Mouse (Mus musculus) lung, embryonic 16.5 days (tissue): ENCODE measurements around the gene Glis3. TPM values are rescaled to one million over a fixed set of nuclear protein-coding genes. Genes with fewer than 3 reads are reported as not detected.

Experiments
- ATAC-seq: fragments of 200-750 bp; cut with Nextera tagmentation; 2 replicates; pipeline ENCODE4 v1.8.0; 2017; ENCODE audit warnings: low read depth, mild to moderate bottlenecking, moderate library complexity
- H3K27ac ChIP-seq: fragments of 300-500 bp; sonication (generic); 2 replicates; pipeline ENCODE4 v1.5.1; 2014; ENCODE audit warnings: mild to moderate bottlenecking, control low read depth, low read length
- H3K27me3 ChIP-seq: fragments of 300-500 bp; sonication (generic); 2 replicates; pipeline ENCODE4 v1.6.1; 2014; ENCODE audit warnings: low read depth, low read length, mixed read lengths; ENCODE audit not compliant: control insufficient read depth, insufficient read depth
- H3K36me3 ChIP-seq: fragments of 300-500 bp; sonication (generic); 2 replicates; pipeline ENCODE4 v1.6.1; 2014; ENCODE audit warnings: low read length; ENCODE audit not compliant: control insufficient read depth, insufficient read depth
- H3K4me1 ChIP-seq: fragments of 300-500 bp; sonication (generic); replicated peaks from 2 replicates; pipeline ENCODE4 v1.6.1; 2014; ENCODE audit warnings: low read length, mixed read lengths; ENCODE audit not compliant: control insufficient read depth, insufficient read depth
- H3K4me2 ChIP-seq: fragments of 300-500 bp; sonication (generic); 2 replicates; pipeline ENCODE4 v1.6.1; 2014; ENCODE audit warnings: low read depth, low read length, control low read depth
- H3K4me3 ChIP-seq: fragments of 300-500 bp; sonication (generic); 2 replicates; pipeline ENCODE4 v1.5.1; 2014; ENCODE audit warnings: mild to moderate bottlenecking, low read length, control low read depth
- H3K9ac ChIP-seq: fragments of 300-500 bp; sonication (generic); 2 replicates; pipeline ENCODE4 v1.6.1; 2014; ENCODE audit warnings: low read length, control low read depth
- H3K9me3 ChIP-seq: fragments of 300-500 bp; sonication (generic); 2 replicates; pipeline ENCODE4 v1.6.1; 2016; ENCODE audit warnings: low read length; ENCODE audit not compliant: control insufficient read depth
- WGBS: fragments of 180-500 bp; shearing (Covaris S2); extraction: QIAGEN DNeasy Blood & Tissue Kit; methylation state at CpG from one replicate; pipeline ENCODE4 v1.1.7; 2014; 5-methylcytosine and 5-hydroxymethylcytosine counted together
- polyA plus RNA-seq: library from polyadenylated mRNA; unstranded; fragments of >200 nt; fragmentation: Nextera tagmentation; extraction: Ambion mirVana; gene quantifications from 2 replicates; pipeline ENCODE4 v1.2.1, GENCODE M21; 2015

Glis3 gene
- polyA plus RNA-seq, 1 experiment from 2014 or later: 3.3 TPM

- ATAC-seq: peak; percentile 78
- Histone ChIP-seq H3K4me1 (peaks cover 8% of the 10 kb centered on the region), H3K27ac (no peak overlapping the region), H3K9ac (no peak overlapping the region), H3K36me3 (no peaks in the 10 kb centered on the region), H3K27me3 (no peaks in the 10 kb centered on the region), H3K4me2 (no peak overlapping the region), H3K9me3 (no peaks in the 10 kb centered on the region), H3K4me3 (no peak overlapping the region)
- 43% methylated on average over 7 of the region's 7 CpGs for WGBS
Observed at GRCm38 (mm10) chr19:28640861-28641381, 39.0 kb downstream of the Glis3 start.

- 50% methylated on average over 7 of the region's 8 CpGs for WGBS
- ATAC-seq: no peak
- no peaks in the 10 kb centered on the region for H3K36me3 ChIP-seq
- H3K4me2 ChIP-seq: no peak overlapping the region
- H3K4me3 ChIP-seq: no peak overlapping the region
- peaks cover 7% of the 10 kb centered on the region for H3K4me1 ChIP-seq
- H3K9ac ChIP-seq: no peak overlapping the region
- H3K27me3 ChIP-seq: no peaks in the 10 kb centered on the region
- H3K27ac ChIP-seq: no peak overlapping the region
- no peaks in the 10 kb centered on the region for H3K9me3 ChIP-seq
Observed at GRCm38 (mm10) chr19:28635991-28636553, 43.8 kb downstream of the Glis3 start.

- 87% methylated on average over 3 of the region's 3 CpGs for WGBS
Observed at GRCm38 (mm10) chr19:28634986-28635385, 44.9 kb downstream of the Glis3 start.

DNA sequence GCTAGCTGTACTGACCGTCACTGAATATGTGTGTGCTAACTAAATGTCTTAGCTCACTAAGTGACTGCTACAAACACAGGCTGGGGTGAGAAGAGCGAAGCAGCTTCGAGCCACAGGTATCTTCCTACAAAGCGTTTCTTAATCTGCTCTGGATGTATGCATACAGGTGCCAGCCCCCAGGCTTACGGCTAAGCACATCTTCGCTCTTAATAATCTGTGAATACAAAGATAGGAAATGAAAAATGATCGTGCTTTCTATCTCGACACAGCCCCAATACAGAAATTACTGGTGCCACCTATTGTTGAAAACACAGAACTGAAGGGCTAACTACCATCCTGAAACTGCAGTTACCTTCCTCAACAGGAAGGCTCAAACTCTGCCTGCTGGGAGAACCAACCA lies 51.5 kb downstream of the Glis3 start:
- Histone ChIP-seq H3K27me3 (no peaks in the 10 kb centered on the region), H3K4me3 (no peak overlapping the region), H3K36me3 (no peaks in the 10 kb centered on the region), H3K4me2 (no peak overlapping the region), H3K9me3 (no peaks in the 10 kb centered on the region), H3K27ac (no peak overlapping the region), H3K9ac (no peak overlapping the region), H3K4me1 (no peaks in the 10 kb centered on the region)
- WGBS: 41% methylated on average over 8 of the region's 8 CpGs
- ATAC-seq: no peak

More at GRCm38 (mm10) chr19:28634986-28635385, 44.9 kb downstream of the Glis3 start:
- Histone ChIP-seq H3K27me3 (no peaks in the 10 kb centered on the region), H3K4me1 (no peaks in the 10 kb centered on the region), H3K4me2 (no peak overlapping the region), H3K27ac (no peak overlapping the region), H3K9ac (no peak overlapping the region), H3K9me3 (no peaks in the 10 kb centered on the region), H3K4me3 (no peak overlapping the region), H3K36me3 (no peaks in the 10 kb centered on the region)
- no peak for ATAC-seq

DNA sequence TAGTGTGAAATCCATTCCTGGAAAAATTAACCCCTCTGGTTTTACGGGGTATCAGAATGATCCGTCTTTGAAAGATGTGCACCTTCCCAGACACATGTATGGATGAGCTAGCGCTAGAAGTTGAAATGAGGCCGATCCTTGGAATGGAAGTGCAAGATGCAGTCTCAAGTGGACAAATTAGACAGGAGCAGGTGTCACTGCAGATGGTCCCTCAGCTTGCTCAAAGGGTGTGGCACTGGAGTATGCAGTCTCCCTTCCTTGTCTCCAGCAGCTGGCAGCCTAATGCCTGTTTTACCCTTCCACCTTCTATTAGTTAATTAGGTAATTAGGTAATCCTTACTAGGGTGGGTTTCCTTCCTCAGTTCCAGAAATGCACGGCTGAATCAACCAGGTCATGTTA lies 53.7 kb downstream of the Glis3 start:
- H3K36me3 ChIP-seq: no peaks in the 10 kb centered on the region
- H3K4me1 ChIP-seq: no peaks in the 10 kb centered on the region
- H3K9ac ChIP-seq: no peak overlapping the region
- H3K4me3 ChIP-seq: no peak overlapping the region
- H3K9me3 ChIP-seq: no peaks in the 10 kb centered on the region
- H3K4me2 ChIP-seq: no peak overlapping the region
- no peaks in the 10 kb centered on the region for H3K27me3 ChIP-seq
- 91% methylated on average over 5 of the region's 5 CpGs for WGBS
- H3K27ac ChIP-seq: no peak overlapping the region
- no peak for ATAC-seq

- H3K27me3 ChIP-seq: no peaks in the 10 kb centered on the region
- no peak overlapping the region for H3K4me3 ChIP-seq
- H3K4me1 ChIP-seq: no peaks in the 10 kb centered on the region
- no peaks in the 10 kb centered on the region for H3K36me3 ChIP-seq
- no peak overlapping the region for H3K4me2 ChIP-seq
- H3K9ac ChIP-seq: no peak overlapping the region
- H3K9me3 ChIP-seq: no peaks in the 10 kb centered on the region
- 50% methylated on average over 1 of the region's 1 CpGs for WGBS
- H3K27ac ChIP-seq: no peak overlapping the region
- no peak for ATAC-seq
Observed at GRCm38 (mm10) chr19:28624571-28624970, 55.3 kb downstream of the Glis3 start.

DNA sequence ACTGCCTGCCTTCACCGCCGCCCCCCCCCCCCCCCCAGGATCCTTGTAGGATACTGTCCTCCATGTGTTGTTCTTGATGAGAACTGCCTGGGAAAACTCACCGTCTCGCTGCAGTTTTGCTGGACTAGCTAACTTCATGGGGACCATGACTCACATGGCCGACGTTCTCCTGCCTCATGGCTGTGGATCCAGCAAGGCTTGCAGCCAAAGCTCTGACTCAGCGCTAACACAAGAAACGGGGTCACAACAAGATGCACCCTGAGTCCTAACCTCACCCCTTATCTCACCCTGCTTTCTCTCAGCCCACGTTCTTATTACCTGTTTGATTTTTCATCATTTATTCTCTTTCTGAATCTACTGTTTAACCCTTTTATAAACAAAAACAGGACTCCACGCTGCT lies 56.2 kb downstream of the Glis3 start:
- Histone ChIP-seq H3K4me3 (no peak overlapping the region), H3K9me3 (no peaks in the 10 kb centered on the region)
- WGBS: 71% methylated on average over 10 of the region's 10 CpGs

DNA sequence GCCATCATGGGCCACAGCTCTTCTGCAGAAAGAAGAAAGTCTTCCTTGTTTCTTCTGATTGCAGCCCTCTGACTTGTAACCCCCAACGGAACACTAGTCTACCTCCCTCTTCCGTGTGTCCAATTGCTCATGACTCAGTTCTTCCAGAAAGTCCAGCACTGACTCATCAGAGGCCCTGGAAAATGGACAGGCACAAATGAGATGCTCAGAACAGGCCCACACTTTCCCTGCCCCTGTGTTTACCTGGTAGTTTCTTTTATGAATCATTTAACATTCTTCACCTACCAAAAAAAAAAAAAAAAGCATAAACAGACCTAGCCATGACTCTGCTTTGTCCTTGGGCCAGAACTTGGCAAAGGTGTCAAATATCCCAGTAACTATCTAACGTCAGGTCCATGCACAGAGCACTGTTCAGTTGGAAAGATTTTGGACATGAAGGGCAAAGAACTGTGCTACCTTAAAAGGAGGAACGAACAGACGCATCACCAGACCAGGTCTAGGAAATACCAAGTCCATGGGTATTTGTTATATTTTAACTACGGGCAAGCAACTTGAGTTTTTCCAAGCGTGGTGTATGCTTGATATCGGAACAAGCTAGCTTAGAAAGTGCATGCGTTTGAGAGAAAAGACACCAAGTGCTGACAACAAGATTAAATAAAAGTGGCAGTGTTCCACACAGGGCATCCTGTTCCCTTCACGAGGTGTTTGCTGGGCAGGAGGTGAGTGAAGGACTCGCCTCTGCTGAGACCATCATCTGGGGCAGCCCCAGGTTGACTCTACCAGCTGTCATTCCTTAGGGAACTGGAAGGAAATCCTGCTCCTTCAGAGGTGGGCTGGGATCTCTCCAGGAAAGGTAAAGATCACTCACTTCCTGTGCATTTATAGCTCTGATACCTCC lies 58.0 kb downstream of the Glis3 start:
- Histone ChIP-seq H3K4me1 (no peaks in the 10 kb centered on the region), H3K4me3 (no peak overlapping the region), H3K4me2 (no peak overlapping the region), H3K36me3 (no peaks in the 10 kb centered on the region), H3K9ac (no peak overlapping the region), H3K27ac (no peak overlapping the region), H3K27me3 (no peaks in the 10 kb centered on the region), H3K9me3 (no peaks in the 10 kb centered on the region)
- 78% methylated on average over 11 of the region's 11 CpGs for WGBS
- no peak for ATAC-seq

More for the DNA sequence above, 56.2 kb downstream of the Glis3 start:
- Histone ChIP-seq H3K4me1 (no peaks in the 10 kb centered on the region), H3K27ac (no peak overlapping the region), H3K4me2 (no peak overlapping the region), H3K36me3 (no peaks in the 10 kb centered on the region), H3K27me3 (no peaks in the 10 kb centered on the region), H3K9ac (no peak overlapping the region)
- ATAC-seq: no peak

GRCm38 (mm10) chr19:28617736-28618135 lies 62.1 kb downstream of the Glis3 start:
- 77% methylated on average over 7 of the region's 7 CpGs for WGBS
- no peak for ATAC-seq

More at GRCm38 (mm10) chr19:28617736-28618135, 62.1 kb downstream of the Glis3 start:
- Histone ChIP-seq H3K27ac (no peak overlapping the region), H3K4me3 (no peak overlapping the region), H3K27me3 (no peaks in the 10 kb centered on the region), H3K4me2 (no peak overlapping the region), H3K9me3 (no peaks in the 10 kb centered on the region), H3K4me1 (no peaks in the 10 kb centered on the region), H3K36me3 (no peaks in the 10 kb centered on the region), H3K9ac (no peak overlapping the region)
